Mouse (Mus musculus) embryonic facial prominence, embryonic 14.5 days (tissue): Measurements from ENCODE around the gene Zfp617. TPM values are rescaled to one million over a fixed set of nuclear protein-coding genes. Genes with fewer than 3 reads are reported as not detected.
"Not testable (repeated sequence)": the region's sequence is repeated elsewhere in the genome, so short reads cannot be mapped to it uniquely, and the experiment has no call there.

Experiments used
- ATAC-seq: fragments of 200-750 bp; cut with Nextera tagmentation; 2 replicates; pipeline ENCODE4 v1.8.0; 2017; ENCODE audit warnings: low read depth, moderate number of reproducible peaks, moderate TSS enrichment
- DNase-seq: peaks from one replicate; pipeline ENCODE4 v3.0.0-alpha.2; 2015; ENCODE audit warnings: low spot score
- H3K27ac ChIP-seq: fragments of 300-500 bp; sonication (generic); replicated peaks from 2 replicates; pipeline ENCODE4 v1.5.1; 2014; ENCODE audit warnings: low read depth, mild to moderate bottlenecking, low read length, moderate library complexity
- H3K27me3 ChIP-seq: fragments of 300-500 bp; sonication (generic); replicated peaks from 2 replicates; pipeline ENCODE4 v1.6.1; 2014; ENCODE audit warnings: low read length; ENCODE audit not compliant: control insufficient read depth, insufficient read depth
- H3K36me3 ChIP-seq: fragments of 300-500 bp; sonication (generic); 2 replicates; pipeline ENCODE4 v1.6.1; 2014; ENCODE audit warnings: low read length, mixed read lengths; ENCODE audit not compliant: control insufficient read depth, insufficient read depth
- H3K4me1 ChIP-seq: fragments of 300-500 bp; sonication (generic); 2 replicates; pipeline ENCODE4 v1.6.1; 2014; ENCODE audit warnings: antibody characterized with exemption, low read length; ENCODE audit not compliant: control insufficient read depth, insufficient read depth
- H3K4me2 ChIP-seq: fragments of 300-500 bp; sonication (generic); 2 replicates; pipeline ENCODE4 v1.6.1; 2014; ENCODE audit warnings: low read depth, mild to moderate bottlenecking, low read length, moderate library complexity, mixed read lengths
- H3K4me3 ChIP-seq: fragments of 300-500 bp; sonication (generic); 2 replicates; pipeline ENCODE4 v1.5.1; 2014; ENCODE audit warnings: low read depth, mild to moderate bottlenecking, low read length
- H3K9ac ChIP-seq: fragments of 300-500 bp; sonication (generic); 2 replicates; pipeline ENCODE4 v1.6.1; 2014; ENCODE audit warnings: low read depth, mild to moderate bottlenecking, low read length, moderate library complexity, mixed read lengths
- H3K9me3 ChIP-seq: fragments of 300-500 bp; sonication (generic); 2 replicates; pipeline ENCODE4 v1.6.1; 2016; ENCODE audit warnings: low read length; ENCODE audit not compliant: control insufficient read depth
- WGBS: fragments of 180-500 bp; shearing (Covaris S2); extraction: QIAGEN DNeasy Blood & Tissue Kit; methylation state at CpG from one replicate; pipeline ENCODE4 v1.1.7; 2014; 5-methylcytosine and 5-hydroxymethylcytosine counted together
- polyA plus RNA-seq: library from polyadenylated mRNA; unstranded; fragments of >200 nt; fragmentation: Nextera tagmentation; extraction: Ambion mirVana; gene quantifications from 2 replicates; pipeline ENCODE4 v1.2.1, GENCODE M21; 2014

The Zfp617 gene
- 18.7 and 20.6 TPM in 2 replicates for polyA plus RNA-seq

DNA sequence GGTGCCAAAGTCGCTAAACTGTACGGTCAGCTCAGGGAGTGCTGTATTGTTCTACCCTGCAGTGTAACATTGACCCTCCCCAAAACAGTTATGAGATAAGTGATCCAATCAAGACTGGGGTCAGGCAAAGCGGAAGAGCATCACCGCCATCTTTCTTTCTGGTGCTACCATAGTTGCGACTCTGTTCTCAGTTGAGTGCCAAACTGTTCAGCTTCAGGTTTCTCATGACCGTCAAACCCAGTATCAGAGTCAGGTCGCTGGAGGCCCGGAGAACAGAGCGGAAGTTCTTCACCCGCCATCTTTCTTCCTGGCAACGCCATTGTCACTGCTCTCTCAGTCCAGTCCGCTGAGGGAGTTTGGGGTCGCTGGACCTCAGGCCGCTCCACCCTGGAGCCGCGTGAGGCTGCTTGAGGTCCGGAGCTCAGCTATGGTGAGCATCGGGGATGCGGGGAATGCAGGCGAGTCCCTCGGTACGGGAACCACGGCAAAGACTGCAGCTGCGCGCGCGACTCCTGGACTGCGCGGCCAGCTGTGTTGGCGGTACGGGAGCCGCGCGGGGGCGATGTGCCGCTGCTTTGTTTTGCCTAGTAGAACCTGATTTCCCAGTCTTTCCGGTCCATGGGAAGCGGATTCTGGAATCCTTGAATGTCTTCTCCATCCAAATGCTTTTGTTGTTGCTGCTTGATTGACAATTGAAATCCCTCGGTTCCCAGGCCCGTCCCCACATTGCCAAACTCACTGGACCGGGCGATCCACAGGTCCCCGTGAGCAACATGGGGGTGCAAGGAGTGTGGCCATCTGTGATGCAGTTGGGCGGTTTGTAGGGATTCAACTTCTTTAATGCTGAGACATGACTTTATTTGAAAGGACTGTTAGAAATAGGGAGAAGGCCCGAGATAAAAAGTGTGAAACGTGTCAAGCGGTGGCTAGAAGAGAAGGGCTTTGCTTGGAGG is at the start of gene Zfp617, which contains the start of gene Zfp882:
TSS of gene Zfp617 (plus strand) at position 327 of the 953 bp plus-strand sequence.
TSS of gene Zfp882 (plus strand) at position 300 of the 953 bp plus-strand sequence.
- Histone ChIP-seq H3K27ac (peak within 1 kb of the TSS; percentile 97), H3K27me3 (no peaks in the 10 kb centered on the region), H3K9ac (peak within 1 kb of the TSS; percentile 89), H3K4me2 (peak within 1 kb of the TSS; percentile 60), H3K36me3 (peaks cover 3% of the 10 kb centered on the region), H3K4me3 (peak within 1 kb of the TSS; percentile 72), H3K4me1 (no peaks in the 10 kb centered on the region), H3K9me3 (peaks cover 6% of the 10 kb centered on the region; the same call in 1 of the 2 replicates)
- 10% methylated on average over 32 of the region's 47 CpGs for WGBS
- ATAC-seq (peak; percentile 96), DNase-seq (peak; percentile 94)

DNA sequence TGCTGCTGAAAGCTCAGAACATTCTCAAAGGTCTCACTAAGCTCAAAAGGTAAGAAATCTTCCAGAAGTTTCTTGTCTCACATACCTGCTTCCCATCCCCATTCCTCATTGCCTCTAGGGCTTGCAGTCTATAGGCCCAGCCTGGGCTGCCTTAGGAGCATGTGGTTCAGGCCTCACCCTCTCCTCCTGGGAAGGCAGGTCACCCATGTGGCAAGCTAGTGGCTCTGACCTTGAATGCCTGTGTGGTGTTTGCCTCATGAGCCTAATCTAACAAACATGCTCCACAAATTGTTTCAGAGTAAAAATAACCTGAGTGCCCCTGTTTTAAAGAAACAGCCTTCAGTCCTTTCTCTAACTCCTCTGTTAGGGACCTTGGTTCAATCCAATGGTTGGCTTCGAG is 46.9 kb upstream of the Zfp617 start:
- not testable (repeated sequence) for H3K4me3 ChIP-seq, H3K36me3 ChIP-seq, H3K27me3 ChIP-seq, H3K9me3 ChIP-seq, DNase-seq, H3K9ac ChIP-seq, ATAC-seq, H3K27ac ChIP-seq, H3K4me2 ChIP-seq, H3K4me1 ChIP-seq
- WGBS = 78% methylated on average over 1 of the region's 1 CpGs

DNA sequence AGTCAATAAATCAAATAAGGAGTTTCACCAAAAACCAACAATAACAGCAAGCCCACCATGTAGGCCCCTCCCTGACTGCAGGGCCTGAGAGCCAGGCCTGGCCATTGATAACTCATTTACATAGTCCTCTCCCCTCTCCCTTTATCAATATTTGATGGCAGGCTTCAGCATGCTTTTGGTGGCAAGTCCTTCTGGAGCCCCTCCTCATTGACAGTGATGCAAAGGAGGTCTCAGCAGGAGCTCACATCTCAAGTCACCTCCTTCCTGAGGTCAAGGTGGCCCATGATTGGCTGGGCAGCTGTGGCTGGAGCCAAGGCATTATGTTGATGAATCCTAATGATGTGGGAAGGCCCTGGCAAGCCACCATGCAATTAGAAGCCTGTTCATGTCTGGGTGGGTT is 46.4 kb upstream of the Zfp617 start:
- not testable (repeated sequence) for DNase-seq, ATAC-seq, H3K27me3 ChIP-seq, H3K36me3 ChIP-seq, H3K9ac ChIP-seq, H3K9me3 ChIP-seq, H3K4me3 ChIP-seq, H3K4me2 ChIP-seq, H3K27ac ChIP-seq, H3K4me1 ChIP-seq

DNA sequence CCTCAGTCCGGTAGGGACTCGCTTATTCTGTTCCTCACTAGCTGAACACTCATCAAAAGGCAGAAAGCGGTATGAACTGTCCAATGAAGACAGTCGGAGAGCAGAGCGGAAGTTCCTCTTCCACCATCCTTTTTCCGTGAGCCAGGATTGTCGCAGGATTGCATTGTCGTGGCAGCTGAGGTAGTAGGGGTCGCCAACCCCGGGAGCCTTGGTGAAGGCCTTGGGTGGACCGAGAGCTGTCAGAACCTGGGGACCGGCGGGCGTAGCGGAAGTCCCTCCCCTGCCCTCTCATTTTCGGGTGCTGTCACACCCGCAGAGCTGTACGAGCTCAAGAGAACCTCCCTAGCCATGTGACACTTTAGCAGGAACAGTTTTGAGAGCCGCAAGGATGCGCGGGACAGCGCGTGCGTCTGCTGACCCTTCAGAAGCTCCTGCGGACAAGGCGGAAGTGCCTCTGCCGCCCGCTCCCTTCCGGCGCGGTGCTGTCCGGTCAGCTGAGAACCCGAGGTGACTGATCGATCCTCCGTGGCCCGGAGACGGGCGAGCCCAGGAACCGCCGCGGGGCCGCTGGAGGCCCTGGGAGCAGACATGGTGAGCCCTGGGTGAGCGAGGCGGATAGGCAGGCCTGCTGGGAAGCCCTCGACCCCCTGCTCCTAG is 26.7 kb upstream of the Zfp617 start, which contains the start of gene Zfp709:
TSS of gene Zfp709 (plus strand) at position 402 of the 657 bp plus-strand sequence.
- Histone ChIP-seq H3K27me3 (no peaks in the 10 kb centered on the region), H3K4me3 (peak within 1 kb of the TSS; percentile 73), H3K4me1 (no peaks in the 10 kb centered on the region), H3K9me3 (peaks cover 24% of the 10 kb centered on the region), H3K36me3 (peaks cover 22% of the 10 kb centered on the region; the same call in 1 of the 2 replicates), H3K27ac (peak within 1 kb of the TSS; percentile 75), H3K4me2 (peak within 1 kb of the TSS; percentile 90), H3K9ac (peak within 1 kb of the TSS; percentile 92)
- peak; percentile 94 for ATAC-seq
- WGBS = 6% methylated on average over 42 of the region's 45 CpGs
- peak; percentile 91 for DNase-seq

DNA sequence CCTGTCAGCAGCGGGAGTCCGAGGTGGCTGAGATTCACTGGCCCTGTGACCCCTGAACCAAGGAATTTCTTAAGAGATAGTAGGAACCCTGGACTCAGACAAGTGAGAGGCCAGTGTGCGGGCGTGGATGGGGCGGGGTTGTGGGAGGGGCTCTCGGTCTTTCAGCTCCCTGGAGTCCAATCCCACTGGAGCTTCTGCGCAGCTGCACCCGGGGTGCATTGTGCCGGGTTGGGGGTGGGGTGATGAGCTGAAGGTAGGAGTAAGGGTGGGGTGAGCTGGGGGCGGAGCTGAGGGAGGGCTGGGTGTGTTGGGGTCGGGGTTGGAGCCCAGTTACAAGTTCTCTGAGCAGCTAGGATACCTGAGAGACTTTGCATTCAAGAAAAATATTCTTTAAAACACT is 7.8 kb upstream of the Zfp617 start:
- not testable (repeated sequence) for DNase-seq, H3K9ac ChIP-seq, ATAC-seq, H3K27ac ChIP-seq, H3K4me1 ChIP-seq, H3K27me3 ChIP-seq, H3K4me2 ChIP-seq, H3K36me3 ChIP-seq, H3K4me3 ChIP-seq, H3K9me3 ChIP-seq
- 51% methylated on average over 11 of the region's 11 CpGs for WGBS

DNA sequence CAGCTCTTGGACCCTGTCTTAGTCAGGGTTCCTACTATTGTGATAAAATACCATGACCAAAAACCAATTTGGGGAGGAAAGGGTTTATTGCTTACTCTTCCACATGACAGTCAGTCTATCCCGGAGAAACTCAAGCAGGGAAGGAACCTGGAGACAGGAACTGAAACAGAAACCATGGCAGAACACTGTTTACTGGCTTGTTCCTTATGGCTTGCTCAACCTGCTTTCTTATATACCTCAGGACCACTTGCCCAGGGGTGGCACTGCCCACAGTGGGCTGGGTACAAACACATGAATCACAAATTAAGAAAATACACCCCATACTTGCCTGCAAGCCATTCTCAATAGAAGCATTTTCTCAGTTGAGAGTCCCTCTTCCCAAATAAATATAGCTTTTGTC is 5.4 kb upstream of the Zfp617 start:
- H3K4me2 ChIP-seq, H3K27me3 ChIP-seq, H3K27ac ChIP-seq, H3K9ac ChIP-seq, ATAC-seq, DNase-seq, H3K4me1 ChIP-seq, H3K36me3 ChIP-seq, H3K4me3 ChIP-seq, H3K9me3 ChIP-seq: not testable (repeated sequence)
- 67% methylated on average over 1 of the region's 1 CpGs for WGBS

DNA sequence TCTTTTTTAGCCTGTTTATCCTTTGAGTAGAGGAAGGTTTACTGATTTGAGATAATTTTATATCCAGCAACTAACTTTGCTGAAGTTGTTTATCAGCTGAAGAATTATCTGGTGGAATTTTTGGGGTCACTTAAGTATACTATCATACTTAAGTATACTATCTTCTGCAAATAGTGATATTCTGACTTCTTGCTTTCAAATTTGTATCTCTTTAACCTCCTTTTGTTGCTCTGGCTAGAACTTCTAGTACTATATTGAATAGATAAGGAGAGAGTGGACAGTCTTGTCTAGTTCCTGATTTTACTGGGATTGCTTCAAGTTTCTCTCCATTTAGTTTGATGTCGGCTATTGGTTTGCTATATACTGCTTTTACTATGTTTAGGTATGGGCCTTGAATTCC is 1.6 kb upstream of the Zfp617 start:
- WGBS = 94% methylated on average over 1 of the region's 1 CpGs
- H3K4me1 ChIP-seq = no peaks in the 10 kb centered on the region
- no peak overlapping the region for H3K4me2 ChIP-seq
- no peak overlapping the region for H3K27ac ChIP-seq
- H3K27me3 ChIP-seq = no peaks in the 10 kb centered on the region
- H3K36me3 ChIP-seq = no peaks in the 10 kb centered on the region
- H3K4me3 ChIP-seq = no peak overlapping the region
- H3K9me3 ChIP-seq = peaks cover 6% of the 10 kb centered on the region; the same call in 1 of the 2 replicates
- ATAC-seq (no peak), DNase-seq (no peak)
- no peak overlapping the region for H3K9ac ChIP-seq

DNA sequence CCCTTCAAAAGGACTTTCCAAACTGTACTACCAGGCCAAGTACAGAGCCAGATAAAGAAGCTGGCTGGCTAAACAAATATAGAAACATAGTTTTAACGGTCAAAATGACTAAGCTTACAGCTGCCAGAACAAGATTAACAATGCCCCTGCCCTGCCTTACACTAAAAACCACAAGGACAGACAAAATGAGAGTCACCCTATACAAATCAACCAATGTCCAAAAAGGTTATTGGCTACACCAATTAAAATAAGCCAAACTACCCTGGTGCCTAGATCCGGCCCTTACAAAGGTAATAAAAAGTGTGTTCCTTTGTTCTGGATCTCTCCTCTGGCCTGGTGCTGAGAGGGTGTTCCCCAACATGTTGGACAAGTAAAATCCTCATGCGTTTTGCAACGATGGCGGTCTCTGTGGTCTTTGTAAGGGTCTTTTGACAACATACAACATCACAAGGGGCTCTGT is 607 bp upstream of the Zfp617 start:
- Histone ChIP-seq H3K4me1 (no peaks in the 10 kb centered on the region), H3K27ac (peak overlapping the region; percentile 97), H3K27me3 (no peaks in the 10 kb centered on the region), H3K36me3 (no peaks in the 10 kb centered on the region), H3K9me3 (peaks cover 6% of the 10 kb centered on the region; the same call in 1 of the 2 replicates), H3K4me2 (peak overlapping the region; percentile 60), H3K9ac (no peak overlapping the region), H3K4me3 (peak overlapping the region; percentile 72)
- 98% methylated on average over 5 of the region's 5 CpGs for WGBS
- ATAC-seq (no peak), DNase-seq (no peak)
